Mouse (Mus musculus): Measurements from ENCODE around the gene Gm17268. TPM values are rescaled to one million over a fixed set of nuclear protein-coding genes. Genes with fewer than 3 reads are reported as not detected.
A peak's percentile ranks its signal among the peaks of the same experiment; 100 is the strongest.

Gm17268 gene
- polyA plus RNA-seq, 1 experiment from 2014 or later = not detected

DNA sequence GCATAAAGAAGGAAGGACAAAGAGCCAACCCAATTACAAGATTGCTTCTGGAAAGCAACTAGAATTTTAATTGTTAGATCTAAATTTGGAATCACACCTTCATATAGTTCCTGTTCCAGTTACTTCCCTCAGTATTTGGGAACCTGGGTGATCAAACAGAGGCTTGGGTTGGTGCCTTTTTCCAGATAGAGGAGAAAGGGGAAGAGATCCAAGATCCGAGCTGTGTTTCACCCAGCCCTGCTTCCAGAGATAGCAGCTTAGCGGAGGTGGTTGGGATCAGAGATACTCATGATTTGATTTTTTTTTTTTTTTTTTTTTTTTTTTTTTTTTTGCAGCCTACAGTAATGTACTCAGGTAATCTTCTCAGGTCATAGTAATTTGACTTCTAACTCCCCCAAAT lies 2.5 kb downstream of the Gm17268 start:
- 93% methylated on average over 2 of the region's 2 CpGs for WGBS
- H3K9me3 ChIP-seq (ENCODE audit: control insufficient read depth, low read length) = no peaks in the 10 kb centered on the region
- H3K4me3 ChIP-seq (ENCODE audit: low read length) = no peak overlapping the region
- H3K27me3 ChIP-seq (ENCODE audit: control insufficient read depth, insufficient read depth, low read length) = no peaks in the 10 kb centered on the region
- no peak overlapping the region for H3K27ac ChIP-seq (ENCODE audit: low read depth, low read length)
- no peak overlapping the region for H3K9ac ChIP-seq (ENCODE audit: low read depth, low read length)
- H3K36me3 ChIP-seq (ENCODE audit: control insufficient read depth, insufficient read depth, low read length) = no peaks in the 10 kb centered on the region
- ATAC-seq (ENCODE audit: low FRiP score, low TSS enrichment) = no peak
- no peak overlapping the region for H3K4me2 ChIP-seq (replicated peaks; ENCODE audit: low read depth, low read length)
- H3K4me1 ChIP-seq (ENCODE audit: control insufficient read depth, insufficient read depth, low read length) = no peaks in the 10 kb centered on the region; the same call in 1 of the 2 replicates

DNA sequence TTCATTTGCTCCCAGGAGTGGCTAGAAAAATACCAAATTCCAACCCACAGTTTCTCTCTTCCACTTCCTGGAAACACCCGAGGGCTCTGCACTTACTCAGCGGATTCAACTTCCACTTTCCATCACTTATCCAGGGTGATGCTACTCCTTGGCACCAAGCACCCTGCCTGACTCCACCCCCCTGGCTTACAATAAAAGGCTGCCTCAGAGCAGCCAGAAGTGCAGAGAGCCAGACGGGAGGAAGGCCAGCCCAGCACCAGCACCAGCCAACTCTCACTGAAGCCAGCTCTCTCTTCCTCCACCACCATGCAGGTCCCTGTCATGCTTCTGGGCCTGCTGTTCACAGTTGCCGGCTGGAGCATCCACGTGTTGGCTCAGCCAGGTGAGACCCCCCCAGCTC lies 3.0 kb downstream of the Gm17268 start, which contains the start of gene Ccl2:
Gene Ccl2, plus strand, starts transcription at position 216 of the 400 bp plus-strand sequence.
- Histone ChIP-seq H3K9me3 (ENCODE audit: control insufficient read depth, low read length) (no peaks in the 10 kb centered on the region), H3K4me3 (ENCODE audit: low read length) (no peak within 1 kb of the TSS), H3K4me2 (replicated peaks; ENCODE audit: low read depth, low read length) (no peak within 1 kb of the TSS), H3K27me3 (ENCODE audit: control insufficient read depth, insufficient read depth, low read length) (no peaks in the 10 kb centered on the region), H3K4me1 (ENCODE audit: control insufficient read depth, insufficient read depth, low read length) (no peaks in the 10 kb centered on the region; the same call in 1 of the 2 replicates), H3K27ac (ENCODE audit: low read depth, low read length) (no peak within 1 kb of the TSS), H3K36me3 (ENCODE audit: control insufficient read depth, insufficient read depth, low read length) (no peaks in the 10 kb centered on the region), H3K9ac (ENCODE audit: low read depth, low read length) (no peak within 1 kb of the TSS)
- 45% methylated on average over 5 of the region's 5 CpGs for WGBS
- ATAC-seq (ENCODE audit: low FRiP score, low TSS enrichment) = no peak

DNA sequence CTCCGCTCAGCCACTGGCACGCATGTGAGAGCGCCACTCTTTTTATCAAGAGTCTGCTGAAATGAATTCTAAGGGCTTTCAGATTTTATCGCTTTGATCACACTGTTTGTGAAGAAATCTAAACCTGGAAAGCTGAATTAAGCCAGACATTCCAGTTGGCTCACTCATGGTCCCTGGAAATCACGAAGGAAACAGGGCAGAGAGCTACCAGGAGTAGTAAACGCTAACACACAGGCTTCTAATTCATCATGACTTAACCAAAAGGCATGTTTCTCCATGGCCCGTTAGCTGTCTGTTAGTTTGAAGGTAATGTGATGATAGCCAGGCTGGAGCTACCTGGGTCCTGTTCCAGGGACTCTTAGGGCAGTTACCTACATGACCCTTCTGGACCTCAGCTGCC lies 3.9 kb downstream of the Gm17268 start:
- Histone ChIP-seq H3K4me1 (ENCODE audit: control insufficient read depth, insufficient read depth, low read length) (no peaks in the 10 kb centered on the region; the same call in 1 of the 2 replicates), H3K27me3 (ENCODE audit: control insufficient read depth, insufficient read depth, low read length) (no peaks in the 10 kb centered on the region), H3K9me3 (ENCODE audit: control insufficient read depth, low read length) (no peaks in the 10 kb centered on the region), H3K4me2 (replicated peaks; ENCODE audit: low read depth, low read length) (no peak overlapping the region), H3K36me3 (ENCODE audit: control insufficient read depth, insufficient read depth, low read length) (no peaks in the 10 kb centered on the region), H3K27ac (ENCODE audit: low read depth, low read length) (no peak overlapping the region), H3K4me3 (ENCODE audit: low read length) (no peak overlapping the region), H3K9ac (ENCODE audit: low read depth, low read length) (no peak overlapping the region)
- 87% methylated on average over 7 of the region's 7 CpGs for WGBS
- no peak for ATAC-seq (ENCODE audit: low FRiP score, low TSS enrichment)

- no peak overlapping the region for H3K4me2 ChIP-seq (replicated peaks; ENCODE audit: low read depth, low read length)
- no peaks in the 10 kb centered on the region; the same call in 1 of the 2 replicates for H3K4me1 ChIP-seq (ENCODE audit: control insufficient read depth, insufficient read depth, low read length)
- H3K27me3 ChIP-seq (ENCODE audit: control insufficient read depth, insufficient read depth, low read length) = no peaks in the 10 kb centered on the region
- H3K4me3 ChIP-seq (ENCODE audit: low read length) = no peak overlapping the region
- H3K27ac ChIP-seq (ENCODE audit: low read depth, low read length) = peak overlapping the region; percentile 57; the same call in 1 of the 2 replicates
- no peak overlapping the region for H3K9ac ChIP-seq (ENCODE audit: low read depth, low read length)
- peak; percentile 57; the same call in 1 of the 2 replicates for ATAC-seq (ENCODE audit: low FRiP score, low TSS enrichment)
- no peaks in the 10 kb centered on the region for H3K9me3 ChIP-seq (ENCODE audit: control insufficient read depth, low read length)
- no peaks in the 10 kb centered on the region for H3K36me3 ChIP-seq (ENCODE audit: control insufficient read depth, insufficient read depth, low read length)
- WGBS = 42% methylated on average over 8 of the region's 8 CpGs
Measured at GRCm38 (mm10) chr11:82032678-82033344, 5.6 kb downstream of the Gm17268 start.

GRCm38 (mm10) chr11:82032136-82032535 lies 6.2 kb downstream of the Gm17268 start:
- H3K9ac ChIP-seq (ENCODE audit: low read depth, low read length) = no peak overlapping the region
- no peak overlapping the region for H3K4me3 ChIP-seq (ENCODE audit: low read length)
- no peak for ATAC-seq (ENCODE audit: low FRiP score, low TSS enrichment)
- peak overlapping the region; percentile 57; the same call in 1 of the 2 replicates for H3K27ac ChIP-seq (ENCODE audit: low read depth, low read length)
- no peaks in the 10 kb centered on the region for H3K9me3 ChIP-seq (ENCODE audit: control insufficient read depth, low read length)
- no peaks in the 10 kb centered on the region; the same call in 1 of the 2 replicates for H3K4me1 ChIP-seq (ENCODE audit: control insufficient read depth, insufficient read depth, low read length)
- no peak overlapping the region for H3K4me2 ChIP-seq (replicated peaks; ENCODE audit: low read depth, low read length)
- H3K27me3 ChIP-seq (ENCODE audit: control insufficient read depth, insufficient read depth, low read length) = no peaks in the 10 kb centered on the region
- no peaks in the 10 kb centered on the region for H3K36me3 ChIP-seq (ENCODE audit: control insufficient read depth, insufficient read depth, low read length)

GRCm38 (mm10) chr11:82030171-82030570 lies 8.2 kb downstream of the Gm17268 start:
- H3K9ac ChIP-seq (ENCODE audit: low read depth, low read length) = no peak overlapping the region
- no peaks in the 10 kb centered on the region for H3K36me3 ChIP-seq (ENCODE audit: control insufficient read depth, insufficient read depth, low read length)
- ATAC-seq (ENCODE audit: low FRiP score, low TSS enrichment) = no peak
- WGBS = 75% methylated on average over 2 of the region's 2 CpGs
- H3K4me2 ChIP-seq (replicated peaks; ENCODE audit: low read depth, low read length) = no peak overlapping the region
- H3K4me3 ChIP-seq (ENCODE audit: low read length) = no peak overlapping the region
- H3K27me3 ChIP-seq (ENCODE audit: control insufficient read depth, insufficient read depth, low read length) = no peaks in the 10 kb centered on the region
- no peak overlapping the region for H3K27ac ChIP-seq (ENCODE audit: low read depth, low read length)
- H3K9me3 ChIP-seq (ENCODE audit: control insufficient read depth, low read length) = no peaks in the 10 kb centered on the region
- no peaks in the 10 kb centered on the region; the same call in 1 of the 2 replicates for H3K4me1 ChIP-seq (ENCODE audit: control insufficient read depth, insufficient read depth, low read length)

DNA sequence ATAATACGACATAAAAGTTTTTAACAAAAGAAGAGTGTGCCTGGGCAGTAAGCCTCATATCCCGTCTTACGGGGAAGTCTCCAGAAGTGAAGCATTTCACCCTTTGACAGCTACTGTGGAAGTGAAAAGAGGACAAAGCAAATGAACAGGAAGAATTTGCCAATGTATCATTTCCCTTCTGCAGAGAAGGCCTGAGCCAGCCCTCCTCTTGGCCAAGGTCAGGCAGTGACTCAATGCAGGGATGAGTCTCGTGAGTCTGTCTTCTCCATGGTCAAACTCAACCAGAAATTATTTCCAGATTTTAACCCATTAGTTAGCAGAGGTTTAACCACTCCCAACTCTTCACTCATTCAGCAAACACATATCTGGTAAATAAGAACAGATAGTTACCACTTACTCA lies 14.6 kb downstream of the Gm17268 start:
- H3K4me3 ChIP-seq (ENCODE audit: low read length) = no peak overlapping the region
- no peak overlapping the region for H3K27ac ChIP-seq (ENCODE audit: low read depth, low read length)
- no peaks in the 10 kb centered on the region for H3K4me1 ChIP-seq (ENCODE audit: control insufficient read depth, insufficient read depth, low read length)
- no peaks in the 10 kb centered on the region for H3K27me3 ChIP-seq (ENCODE audit: control insufficient read depth, insufficient read depth, low read length)
- WGBS = 81% methylated on average over 4 of the region's 4 CpGs
- H3K9ac ChIP-seq (ENCODE audit: low read depth, low read length) = no peak overlapping the region
- H3K36me3 ChIP-seq (ENCODE audit: control insufficient read depth, insufficient read depth, low read length) = no peaks in the 10 kb centered on the region
- ATAC-seq (ENCODE audit: low FRiP score, low TSS enrichment) = no peak
- no peaks in the 10 kb centered on the region for H3K9me3 ChIP-seq (ENCODE audit: control insufficient read depth, low read length)
- H3K4me2 ChIP-seq (replicated peaks; ENCODE audit: low read depth, low read length) = no peak overlapping the region

GRCm38 (mm10) chr11:82022504-82023056 lies 15.8 kb downstream of the Gm17268 start:
- no peak overlapping the region for H3K4me3 ChIP-seq (ENCODE audit: low read length)
- H3K9ac ChIP-seq (ENCODE audit: low read depth, low read length) = no peak overlapping the region
- no peaks in the 10 kb centered on the region for H3K36me3 ChIP-seq (ENCODE audit: control insufficient read depth, insufficient read depth, low read length)
- H3K4me2 ChIP-seq (replicated peaks; ENCODE audit: low read depth, low read length) = no peak overlapping the region
- no peak overlapping the region for H3K27ac ChIP-seq (ENCODE audit: low read depth, low read length)
- ATAC-seq (ENCODE audit: low FRiP score, low TSS enrichment) = no peak
- WGBS = 83% methylated on average over 6 of the region's 6 CpGs
- H3K27me3 ChIP-seq (ENCODE audit: control insufficient read depth, insufficient read depth, low read length) = no peaks in the 10 kb centered on the region
- no peaks in the 10 kb centered on the region for H3K9me3 ChIP-seq (ENCODE audit: control insufficient read depth, low read length)
- no peaks in the 10 kb centered on the region for H3K4me1 ChIP-seq (ENCODE audit: control insufficient read depth, insufficient read depth, low read length)

GRCm38 (mm10) chr11:82021406-82021805 lies 17.0 kb downstream of the Gm17268 start:
- ATAC-seq (ENCODE audit: low FRiP score, low TSS enrichment) = no peak
- 64% methylated on average over 3 of the region's 3 CpGs for WGBS
- Histone ChIP-seq H3K4me1 (ENCODE audit: control insufficient read depth, insufficient read depth, low read length) (no peaks in the 10 kb centered on the region), H3K4me2 (replicated peaks; ENCODE audit: low read depth, low read length) (no peak overlapping the region), H3K4me3 (ENCODE audit: low read length) (no peak overlapping the region), H3K27me3 (ENCODE audit: control insufficient read depth, insufficient read depth, low read length) (no peaks in the 10 kb centered on the region), H3K27ac (ENCODE audit: low read depth, low read length) (no peak overlapping the region), H3K9ac (ENCODE audit: low read depth, low read length) (no peak overlapping the region), H3K36me3 (ENCODE audit: control insufficient read depth, insufficient read depth, low read length) (no peaks in the 10 kb centered on the region), H3K9me3 (ENCODE audit: control insufficient read depth, low read length) (no peaks in the 10 kb centered on the region)
